Mouse (Mus musculus): ENCODE data around the gene Pgm1.

DNA sequence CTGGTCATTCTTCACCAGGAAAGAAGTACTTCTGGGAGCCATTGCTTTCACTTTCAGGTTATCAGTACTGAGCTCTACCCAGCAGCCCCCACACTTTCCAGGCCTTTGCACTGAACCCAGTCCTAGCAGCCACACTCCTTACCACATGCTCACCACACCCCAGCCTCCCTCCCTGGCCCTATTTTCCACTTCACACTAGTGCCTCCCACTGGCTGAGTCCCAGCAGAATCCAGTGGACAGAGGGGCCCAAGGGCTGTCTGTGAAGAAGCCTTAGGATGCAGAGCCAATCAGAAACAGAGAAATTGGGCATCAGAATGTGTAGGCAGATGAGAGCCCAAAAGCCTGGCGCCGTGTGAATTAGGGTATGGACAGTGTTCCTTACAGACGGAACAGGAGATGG is 81.7 kb downstream of the Pgm1 start:
- no peak for TF ChIP-seq CTCF (IDR thresholded peaks at IDR 0.05; ENCODE audit: borderline replicate concordance, insufficient read depth, low read depth, low read length)
- no peak for TF ChIP-seq POLR2A (IDR thresholded peaks at IDR 0.05; ENCODE audit: borderline replicate concordance, insufficient read depth, low read length)
